Mouse (Mus musculus): ENCODE data around the gene Nsl1. TPM values are rescaled to one million over a fixed set of nuclear protein-coding genes. Genes with fewer than 3 reads are reported as not detected.

Nsl1 gene
- polyA plus RNA-seq, 1 experiment from 2014 or later, result 10.2 TPM

DNA sequence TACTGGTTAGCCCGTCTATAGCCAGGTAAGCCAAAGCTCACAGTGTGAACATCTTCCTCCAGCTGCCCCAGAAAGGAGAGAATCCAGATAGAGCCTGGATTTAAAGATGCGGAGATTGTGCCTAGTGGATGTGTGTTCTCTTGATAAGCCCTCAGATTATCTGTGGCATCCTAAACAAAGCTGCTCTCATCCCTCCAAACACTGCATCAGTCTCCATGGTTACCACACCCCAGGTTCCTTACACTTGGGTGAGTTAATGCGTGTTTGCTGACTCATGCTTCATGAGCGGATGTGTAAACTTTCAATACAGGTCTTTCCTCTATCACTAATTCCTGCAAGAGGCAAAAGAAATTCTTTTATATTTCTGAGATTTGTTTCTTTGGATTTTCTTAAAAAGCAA is 27.2 kb upstream of the Nsl1 start:
- 17% methylated on average over 4 of the region's 4 CpGs for WGBS
- no peaks in the 10 kb centered on the region for H3K36me3 ChIP-seq
- no peak overlapping the region for H3K4me3 ChIP-seq (replicated peaks)
- H3K9me3 ChIP-seq, result no peaks in the 10 kb centered on the region
- ATAC-seq, result no peak
- H3K4me1 ChIP-seq (replicated peaks), result 0 out of 2 replicates have a peak, but pooled peaks cover 2% of the 10 kb centered on the region
- H3K4me2 ChIP-seq (replicated peaks), result no peak overlapping the region
- no peak overlapping the region for H3K27ac ChIP-seq
- H3K9ac ChIP-seq (replicated peaks), result no peak overlapping the region
- H3K27me3 ChIP-seq, result no peaks in the 10 kb centered on the region

DNA sequence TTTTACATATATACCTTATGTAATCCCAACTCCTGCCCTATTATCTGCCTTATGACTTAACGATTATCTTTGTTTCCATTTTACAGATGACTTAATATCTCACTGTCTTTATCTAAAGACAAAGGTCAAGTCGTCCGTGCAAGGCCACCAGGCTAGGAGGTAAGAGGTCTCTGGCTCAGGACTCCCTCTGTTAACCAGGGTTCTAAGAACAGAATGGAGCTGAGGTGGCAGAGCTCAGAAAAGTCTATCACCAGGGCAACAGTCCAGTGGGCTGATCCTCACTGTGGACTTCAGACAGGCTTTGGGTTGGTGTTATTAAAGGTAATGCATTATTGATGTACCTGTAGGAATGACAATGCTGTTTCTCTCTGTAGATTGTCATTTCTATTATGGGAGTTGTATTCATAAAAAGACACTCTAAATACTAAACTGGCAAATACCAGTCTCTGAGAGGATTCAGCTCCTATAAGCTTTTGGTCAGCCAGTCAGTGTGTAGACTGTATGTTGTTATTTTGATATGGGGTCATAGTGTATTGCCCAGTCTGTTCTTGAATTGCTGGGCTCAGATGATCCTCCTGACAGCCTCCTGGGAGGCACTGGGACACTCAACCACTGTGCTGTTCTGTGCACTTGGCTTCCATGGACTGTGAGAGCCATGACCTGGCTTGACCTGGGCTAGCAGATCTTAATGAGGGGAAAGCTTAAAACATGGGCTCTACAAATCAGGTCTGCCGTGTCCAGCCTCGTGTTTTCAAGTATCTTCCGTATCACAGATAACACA is 26.1 kb upstream of the Nsl1 start, which contains the start of gene Spata45:
Gene Spata45, plus strand, starts transcription at position 86 of the 781 bp plus-strand sequence.
- Histone ChIP-seq H3K27ac (no peak within 1 kb of the TSS), H3K9ac (replicated peaks) (no peak within 1 kb of the TSS), H3K4me2 (replicated peaks) (no peak within 1 kb of the TSS), H3K36me3 (no peaks in the 10 kb centered on the region), H3K9me3 (no peaks in the 10 kb centered on the region), H3K27me3 (no peaks in the 10 kb centered on the region), H3K4me1 (replicated peaks) (0 out of 2 replicates have a peak, but pooled peaks cover 2% of the 10 kb centered on the region), H3K4me3 (replicated peaks) (no peak within 1 kb of the TSS)
- ATAC-seq, result no peak
- 77% methylated on average over 6 of the region's 6 CpGs for WGBS

DNA sequence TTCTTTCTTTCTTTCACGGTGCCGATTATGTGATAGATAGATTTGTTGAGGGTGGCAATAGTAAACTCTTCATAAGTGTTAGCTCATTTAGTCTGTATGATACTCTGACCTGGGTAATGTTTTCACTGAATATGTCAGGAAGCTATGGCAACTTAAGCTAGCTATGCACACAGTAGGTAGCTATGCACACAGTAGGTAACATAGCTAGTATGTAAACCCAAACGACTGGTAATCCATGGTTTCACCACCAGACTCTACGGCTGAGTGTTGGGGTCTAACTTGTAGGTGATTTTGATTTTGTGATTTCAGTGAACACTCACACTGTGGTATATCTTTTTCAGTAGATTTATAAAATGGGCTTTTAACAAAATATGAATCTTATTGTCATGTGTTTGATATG is 24.8 kb upstream of the Nsl1 start:
- H3K4me3 ChIP-seq (replicated peaks), result no peak overlapping the region
- H3K4me1 ChIP-seq (replicated peaks), result 0 out of 2 replicates have a peak, but pooled peaks cover 2% of the 10 kb centered on the region
- H3K9me3 ChIP-seq, result no peaks in the 10 kb centered on the region
- H3K36me3 ChIP-seq, result no peaks in the 10 kb centered on the region
- no peaks in the 10 kb centered on the region for H3K27me3 ChIP-seq
- no peak for ATAC-seq
- H3K4me2 ChIP-seq (replicated peaks), result no peak overlapping the region
- WGBS, result 90% methylated on average over 4 of the region's 4 CpGs
- no peak overlapping the region for H3K27ac ChIP-seq
- no peak overlapping the region for H3K9ac ChIP-seq (replicated peaks)

DNA sequence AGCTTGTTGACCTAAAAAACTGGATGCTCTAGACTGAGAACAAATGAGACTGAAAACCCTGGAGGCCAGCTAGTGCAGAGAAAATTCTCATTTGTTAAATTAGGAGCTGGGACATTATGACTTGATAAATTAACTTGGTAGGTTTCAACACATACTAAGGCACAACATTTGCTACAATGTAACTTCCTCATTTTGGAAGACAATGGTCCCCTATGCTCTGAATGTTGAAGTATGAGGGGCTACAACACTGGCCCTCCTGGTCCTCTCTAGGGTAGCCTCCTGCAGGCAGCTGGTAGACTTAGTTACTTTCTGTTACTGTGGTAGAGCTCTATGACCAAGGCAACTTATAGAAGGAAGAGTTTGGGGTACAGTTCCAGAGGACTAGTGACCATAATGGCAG is 21.5 kb upstream of the Nsl1 start:
- H3K9ac ChIP-seq (replicated peaks), result no peak overlapping the region
- no peaks in the 10 kb centered on the region for H3K27me3 ChIP-seq
- H3K4me1 ChIP-seq (replicated peaks), result no peaks in the 10 kb centered on the region
- no peak for ATAC-seq
- H3K4me3 ChIP-seq (replicated peaks), result no peak overlapping the region
- H3K36me3 ChIP-seq, result no peaks in the 10 kb centered on the region
- H3K9me3 ChIP-seq, result no peaks in the 10 kb centered on the region
- no peak overlapping the region for H3K27ac ChIP-seq
- no peak overlapping the region for H3K4me2 ChIP-seq (replicated peaks)

DNA sequence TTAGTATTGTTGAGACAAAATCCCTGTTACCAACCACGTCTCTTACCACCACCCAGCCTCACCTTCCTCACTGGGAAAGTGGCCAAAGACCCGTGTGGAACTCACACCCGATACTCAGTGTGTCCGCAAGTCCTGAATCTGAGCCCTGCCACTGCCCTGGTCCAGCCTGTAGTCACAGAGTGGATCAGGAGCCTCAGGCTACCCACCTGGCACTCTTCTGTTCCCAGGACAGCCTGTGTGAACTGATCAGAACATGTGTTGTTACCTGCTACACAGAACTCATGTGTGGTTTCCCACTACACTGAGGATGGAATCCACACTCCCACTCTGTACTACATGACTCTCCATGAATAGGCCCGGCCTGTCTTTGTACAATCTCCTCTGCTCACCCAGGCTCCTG is 20.7 kb upstream of the Nsl1 start:
- H3K27ac ChIP-seq, result no peak overlapping the region
- no peaks in the 10 kb centered on the region for H3K36me3 ChIP-seq
- H3K9me3 ChIP-seq, result no peaks in the 10 kb centered on the region
- no peak for ATAC-seq
- no peaks in the 10 kb centered on the region for H3K27me3 ChIP-seq
- no peaks in the 10 kb centered on the region for H3K4me1 ChIP-seq (replicated peaks)
- no peak overlapping the region for H3K9ac ChIP-seq (replicated peaks)
- H3K4me3 ChIP-seq (replicated peaks), result no peak overlapping the region
- H3K4me2 ChIP-seq (replicated peaks), result no peak overlapping the region
- 84% methylated on average over 5 of the region's 5 CpGs for WGBS

DNA sequence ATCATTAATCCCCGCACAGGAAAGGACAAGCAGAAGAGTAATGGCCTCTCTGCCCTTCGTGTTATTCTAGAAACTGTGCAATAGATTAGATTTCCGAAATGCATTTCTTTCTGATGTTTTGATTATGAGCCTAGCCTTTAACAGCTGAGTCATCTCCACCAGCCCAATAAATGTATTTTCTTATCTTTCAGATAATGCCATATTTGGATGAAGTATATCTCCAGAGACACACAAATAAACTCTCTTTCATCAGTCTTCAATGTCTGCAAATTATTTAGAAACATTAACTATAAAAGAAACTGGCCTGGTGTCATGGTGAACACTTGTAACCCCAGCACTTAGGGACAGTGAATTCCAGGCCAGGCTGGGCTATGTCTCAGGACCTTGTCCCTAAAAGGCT is 20.1 kb upstream of the Nsl1 start:
- no peaks in the 10 kb centered on the region for H3K4me1 ChIP-seq (replicated peaks)
- no peak overlapping the region for H3K27ac ChIP-seq
- H3K27me3 ChIP-seq, result no peaks in the 10 kb centered on the region
- no peak overlapping the region for H3K4me3 ChIP-seq (replicated peaks)
- no peaks in the 10 kb centered on the region for H3K9me3 ChIP-seq
- no peak overlapping the region for H3K9ac ChIP-seq (replicated peaks)
- ATAC-seq, result no peak
- no peak overlapping the region for H3K4me2 ChIP-seq (replicated peaks)
- H3K36me3 ChIP-seq, result no peaks in the 10 kb centered on the region
- 84% methylated on average over 3 of the region's 3 CpGs for WGBS

DNA sequence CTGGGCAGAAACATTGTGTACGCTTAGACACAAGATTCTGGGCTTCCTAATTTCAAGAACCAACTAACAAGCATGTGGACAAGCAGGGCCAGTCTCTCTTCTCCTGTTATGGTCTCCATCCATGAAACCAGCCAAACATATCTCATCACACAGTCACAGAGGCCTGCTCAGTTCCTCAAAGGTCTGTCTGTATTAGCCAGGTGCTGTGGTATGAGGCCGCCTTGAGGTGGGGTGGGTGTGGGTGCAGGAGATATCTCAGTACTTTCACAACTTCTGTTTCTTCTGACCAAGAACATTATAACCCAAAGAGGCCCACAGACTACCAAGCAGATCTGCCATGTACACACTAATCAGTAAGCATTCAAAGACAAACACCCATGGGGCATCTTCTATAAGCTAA is 17.5 kb upstream of the Nsl1 start:
- Histone ChIP-seq H3K9me3 (no peaks in the 10 kb centered on the region), H3K36me3 (no peaks in the 10 kb centered on the region), H3K4me1 (replicated peaks) (no peaks in the 10 kb centered on the region), H3K4me3 (replicated peaks) (no peak overlapping the region), H3K27me3 (no peaks in the 10 kb centered on the region), H3K4me2 (replicated peaks) (no peak overlapping the region), H3K9ac (replicated peaks) (no peak overlapping the region), H3K27ac (no peak overlapping the region)
- no peak for ATAC-seq
- WGBS, result 92% methylated on average over 2 of the region's 2 CpGs

DNA sequence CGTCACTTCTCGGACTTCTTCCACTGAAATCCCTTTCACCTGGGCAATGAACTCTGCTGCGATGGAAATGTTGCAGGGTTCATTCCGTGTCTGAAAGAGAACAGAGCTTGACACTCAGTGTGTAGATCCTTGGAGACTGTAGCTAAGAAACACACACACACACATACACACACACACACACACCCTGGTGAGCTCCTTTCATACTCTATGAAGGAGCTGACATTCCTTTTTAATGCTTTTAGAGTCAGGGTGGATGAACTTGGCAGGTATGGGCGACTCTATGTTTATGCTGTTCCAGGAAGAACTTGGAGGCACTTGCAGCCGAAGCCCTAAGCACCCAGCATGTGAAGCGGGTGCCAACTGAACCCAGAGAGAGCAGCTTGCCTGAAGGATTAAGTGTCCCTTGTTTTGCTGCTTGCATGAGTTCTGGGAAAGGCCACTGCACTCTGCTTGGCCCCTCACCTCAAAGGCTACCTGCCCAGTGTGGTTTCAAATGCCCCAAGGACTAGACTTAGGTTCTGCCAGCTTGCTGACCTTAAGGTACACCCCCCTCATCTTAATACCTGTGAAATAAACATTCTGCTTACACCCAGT is 16.5 kb upstream of the Nsl1 start:
- Histone ChIP-seq H3K27me3 (no peaks in the 10 kb centered on the region), H3K4me3 (replicated peaks) (no peak overlapping the region), H3K27ac (no peak overlapping the region), H3K9ac (replicated peaks) (no peak overlapping the region), H3K4me1 (replicated peaks) (no peaks in the 10 kb centered on the region), H3K9me3 (no peaks in the 10 kb centered on the region), H3K36me3 (no peaks in the 10 kb centered on the region), H3K4me2 (replicated peaks) (no peak overlapping the region)
- WGBS, result 68% methylated on average over 7 of the region's 7 CpGs
- no peak for ATAC-seq

DNA sequence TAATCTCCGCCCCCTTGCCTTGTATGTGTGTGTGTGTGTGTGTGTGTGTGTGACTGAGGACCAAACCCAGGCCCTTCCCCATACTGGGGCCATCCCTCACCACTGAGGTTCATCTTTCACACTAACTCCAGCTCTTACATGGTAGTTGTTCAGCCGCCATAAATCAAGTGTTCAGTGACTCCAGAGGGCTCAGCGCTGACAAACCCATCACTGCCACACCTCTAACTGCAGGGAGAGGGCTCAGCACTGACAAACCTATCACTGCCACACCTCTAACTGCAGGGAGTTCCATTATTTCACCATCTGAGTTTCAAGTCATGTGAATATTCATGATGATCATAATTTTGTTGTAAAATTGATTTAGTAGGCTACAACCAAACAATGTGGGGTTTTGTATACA is 9.3 kb upstream of the Nsl1 start:
- no peaks in the 10 kb centered on the region for H3K4me1 ChIP-seq (replicated peaks)
- no peaks in the 10 kb centered on the region for H3K9me3 ChIP-seq
- no peak for ATAC-seq
- H3K27ac ChIP-seq, result no peak overlapping the region
- no peaks in the 10 kb centered on the region for H3K27me3 ChIP-seq
- 84% methylated on average over 3 of the region's 3 CpGs for WGBS
- H3K36me3 ChIP-seq, result no peaks in the 10 kb centered on the region
- no peak overlapping the region for H3K4me2 ChIP-seq (replicated peaks)
- no peak overlapping the region for H3K9ac ChIP-seq (replicated peaks)
- no peak overlapping the region for H3K4me3 ChIP-seq (replicated peaks)

DNA sequence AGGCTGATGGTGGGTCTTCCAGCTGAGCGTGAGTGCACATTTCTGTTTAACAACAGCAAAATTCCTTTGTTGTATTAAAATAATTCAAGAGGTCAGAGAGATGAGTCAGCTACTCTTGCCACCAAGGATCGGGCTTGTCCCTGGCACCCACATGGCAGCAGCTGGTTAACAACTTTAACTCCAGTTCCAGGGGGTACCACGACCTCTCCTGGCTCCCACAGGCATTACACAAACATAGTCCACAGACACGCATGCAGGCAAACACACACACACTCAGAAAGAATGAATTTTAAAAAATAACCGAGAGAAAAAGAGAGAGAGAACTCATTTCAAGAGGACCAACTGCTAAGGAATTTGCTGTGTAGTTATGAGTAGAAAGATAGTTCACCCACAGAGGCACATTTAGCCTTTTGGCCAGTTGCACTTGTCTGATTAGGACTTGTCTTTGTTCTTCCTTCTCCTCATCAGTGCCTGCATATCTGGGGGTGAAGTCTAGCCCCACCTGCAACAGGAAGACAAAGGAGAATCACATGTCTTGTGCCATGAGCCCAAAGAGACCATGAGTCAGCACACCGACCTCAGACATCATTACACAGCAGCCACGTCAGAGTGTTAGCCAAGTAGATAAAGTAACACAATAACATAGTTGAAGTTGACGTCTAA is 7.8 kb upstream of the Nsl1 start:
- no peak for ATAC-seq
- WGBS, result 75% methylated on average over 8 of the region's 8 CpGs
- H3K9ac ChIP-seq (replicated peaks), result no peak overlapping the region
- no peak overlapping the region for H3K27ac ChIP-seq
- H3K4me1 ChIP-seq (replicated peaks), result no peaks in the 10 kb centered on the region
- no peak overlapping the region for H3K4me3 ChIP-seq (replicated peaks)
- H3K9me3 ChIP-seq, result no peaks in the 10 kb centered on the region
- no peak overlapping the region for H3K4me2 ChIP-seq (replicated peaks)
- no peaks in the 10 kb centered on the region for H3K36me3 ChIP-seq
- H3K27me3 ChIP-seq, result no peaks in the 10 kb centered on the region

DNA sequence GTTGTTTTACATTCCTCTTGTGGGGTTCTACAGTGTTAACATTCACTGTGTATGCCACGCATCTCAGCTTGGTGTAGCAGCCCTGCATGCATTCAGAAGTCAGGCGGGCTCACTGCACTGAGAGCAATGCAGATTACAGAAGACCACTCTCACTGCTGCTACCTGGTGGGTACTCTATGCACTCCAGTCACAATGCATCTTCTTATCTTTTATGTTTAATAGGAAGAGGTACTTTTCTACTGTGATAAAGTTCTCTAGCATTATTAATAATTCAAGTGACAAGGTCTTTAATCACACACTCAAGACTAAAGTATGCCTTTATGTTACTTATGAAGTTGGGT is 7.3 kb upstream of the Nsl1 start:
- no peak overlapping the region for H3K27ac ChIP-seq
- H3K9ac ChIP-seq (replicated peaks), result no peak overlapping the region
- WGBS, result 72% methylated on average over 2 of the region's 2 CpGs
- H3K4me2 ChIP-seq (replicated peaks), result no peak overlapping the region
- no peaks in the 10 kb centered on the region for H3K4me1 ChIP-seq (replicated peaks)
- no peaks in the 10 kb centered on the region for H3K27me3 ChIP-seq
- no peaks in the 10 kb centered on the region for H3K36me3 ChIP-seq
- no peak overlapping the region for H3K4me3 ChIP-seq (replicated peaks)
- ATAC-seq, result no peak
- H3K9me3 ChIP-seq, result no peaks in the 10 kb centered on the region

DNA sequence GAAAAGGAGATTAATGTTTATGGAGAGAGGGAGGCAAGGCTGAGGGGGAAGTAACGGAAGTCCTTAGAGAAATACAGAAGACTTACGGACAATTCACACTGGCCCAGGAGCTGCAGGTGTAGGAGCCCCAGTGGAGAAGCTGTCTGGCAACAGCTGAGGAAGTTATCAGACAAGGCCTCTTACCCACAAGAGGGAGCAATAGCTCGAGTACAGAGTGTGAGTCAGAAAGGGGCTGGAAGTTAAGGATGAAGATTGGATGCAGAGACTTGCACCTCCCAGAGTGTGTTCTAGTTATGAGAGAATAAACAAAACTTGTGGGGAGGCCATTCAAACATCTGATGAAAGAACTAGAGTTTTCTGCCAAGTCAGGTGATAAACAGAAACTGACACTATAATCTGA is 5.4 kb upstream of the Nsl1 start:
- Histone ChIP-seq H3K36me3 (no peaks in the 10 kb centered on the region), H3K9me3 (no peaks in the 10 kb centered on the region), H3K4me2 (replicated peaks) (no peak overlapping the region), H3K9ac (replicated peaks) (no peak overlapping the region), H3K27ac (no peak overlapping the region), H3K4me1 (replicated peaks) (peaks cover 7% of the 10 kb centered on the region), H3K4me3 (replicated peaks) (no peak overlapping the region), H3K27me3 (no peaks in the 10 kb centered on the region)
- WGBS, result 62% methylated on average over 3 of the region's 3 CpGs
- ATAC-seq, result no peak
